In the genomic region with DNA sequence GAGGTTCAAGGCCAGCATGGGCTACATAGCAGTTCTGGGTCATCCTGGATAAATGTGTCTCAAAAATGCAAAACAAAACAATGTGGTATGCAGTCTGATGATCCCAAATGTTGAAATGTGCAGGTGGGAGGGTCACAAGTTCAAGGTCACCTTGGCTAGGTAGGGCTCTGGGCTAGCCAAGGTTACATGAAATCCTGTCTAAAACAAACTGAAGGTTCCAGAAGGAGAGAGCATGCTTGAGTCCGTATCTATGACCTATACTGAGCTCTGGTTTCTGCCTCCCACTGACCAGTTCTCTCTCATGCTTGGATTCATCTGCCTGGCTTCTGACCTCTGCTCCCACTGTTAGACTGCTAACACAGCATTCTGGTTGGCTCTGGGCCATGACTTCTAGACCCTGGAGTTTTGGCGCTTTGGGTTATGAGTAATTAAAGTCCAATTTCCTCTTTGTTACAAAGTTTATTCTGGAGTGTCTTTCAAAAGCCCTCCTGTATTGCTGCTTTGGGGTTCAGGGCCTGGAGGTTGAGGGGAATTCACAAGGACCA, we compare ENCODE assay signal across 10 mouse cellular contexts. TPM values are rescaled to one million over a fixed set of nuclear protein-coding genes. Genes with fewer than 3 reads are reported as not detected.
A peak's percentile ranks its signal among the peaks of the same experiment; 100 is the strongest.
DNase-seq lines count a peak whose midpoint lies in the region; ATAC-seq and TF ChIP-seq lines count a peak whose summit lies in the region.
"Had no signal": no experiment of that assay in that cellular context is flagged by ENCODE, and none has a peak within 500 bp of the region (broad histone marks: within the 10 kb centered on the region; RNA-seq: fewer than 3 reads in every experiment).

No protein-coding gene starts in this region.

- no peaks in the 10 kb centered on the region for H3K9me3 ChIP-seq in limb, embryonic 13.5 days
- no peaks in the 10 kb centered on the region for H3K9me3 ChIP-seq in stomach, embryonic 15.5 days

- no peak overlapping the region for H3K4me3 ChIP-seq in left cerebral cortex, adult 2 months
- no peak overlapping the region for H3K4me3 ChIP-seq in limb, embryonic 13.5 days
- H3K4me3 ChIP-seq in stomach, embryonic 15.5 days (replicated peaks), result no peak overlapping the region

- no peak for DNase-seq in left cerebral cortex, adult 2 months (ENCODE audit: extremely low spot score in 1 of 2, low spot score in 2 of 2)
- DNase-seq in left cerebral cortex, adult 8-10 months (ENCODE audit: low spot score in 2 of 2), result no peak
- DNase-seq in heart, postnatal 10 days, result peak; percentile 59 to 67
- no peak for DNase-seq in gastrocnemius, adult 18-20 months (ENCODE audit: low spot score)
- no peak for DNase-seq in Muller cell, postnatal 12 days (ENCODE audit: inconsistent ontology term)
- DNase-seq in ovary, adult 18-20 months (ENCODE audit: low spot score), result no peak

- H3K9ac ChIP-seq in limb, embryonic 13.5 days, result 0 out of 2 replicates have a peak overlapping the region, but pooled peaks have one; percentile 13
- H3K9ac ChIP-seq in stomach, embryonic 15.5 days, result no peak overlapping the region

- ATAC-seq in limb, embryonic 13.5 days (ENCODE audit: low FRiP score, low read depth), result no peak
- no peak for ATAC-seq in stomach, embryonic 15.5 days (ENCODE audit: insufficient read depth, low FRiP score, low read depth)
- ATAC-seq: Patski had no signal

- TF ChIP-seq CTCF in left cerebral cortex, adult 2 months (IDR thresholded peaks at IDR 0.05), result no peak

- peaks cover 61% of the 10 kb centered on the region for H3K4me1 ChIP-seq in limb, embryonic 13.5 days
- H3K4me1 ChIP-seq in stomach, embryonic 15.5 days, result peaks cover 63% of the 10 kb centered on the region

- H3K36me3 ChIP-seq in limb, embryonic 13.5 days, result no peaks in the 10 kb centered on the region
- no peaks in the 10 kb centered on the region for H3K36me3 ChIP-seq in stomach, embryonic 15.5 days

- H3K27me3 ChIP-seq in limb, embryonic 13.5 days, result no peaks in the 10 kb centered on the region
- no peaks in the 10 kb centered on the region for H3K27me3 ChIP-seq in stomach, embryonic 15.5 days (replicated peaks)
- H3K27me3 ChIP-seq: Patski had no signal

- 70% methylated on average over 2 of the region's 2 CpGs for WGBS in limb, embryonic 13.5 days
- WGBS in stomach, embryonic 15.5 days, result 61% methylated on average over 2 of the region's 2 CpGs

- H3K27ac ChIP-seq in left cerebral cortex, adult 2 months, result peak overlapping the region; percentile 5; the same call in 1 of the 2 replicates
- 0 out of 2 replicates have a peak overlapping the region, but pooled peaks have one; percentile 22 for H3K27ac ChIP-seq in limb, embryonic 13.5 days
- H3K27ac ChIP-seq in stomach, embryonic 15.5 days, result peak overlapping the region; percentile 83

- no peak overlapping the region for H3K4me2 ChIP-seq in limb, embryonic 13.5 days (replicated peaks)
- H3K4me2 ChIP-seq in stomach, embryonic 15.5 days, result no peak overlapping the region

- intact Hi-C loops in left cerebral cortex, adult 2 months (cut with DNase I), result loop anchor here (5.0 kb wide), 1 partner anchor 592 kb away; no protein-coding TSS in a partner anchor
- intact Hi-C loops in heart, postnatal 10 days (cut with DNase I), result loop anchor here (2.0 to 10.0 kb wide), 3 partner anchors 335 to 449 kb away; no protein-coding TSS in a partner anchor

RNA-seq across cellular contexts. Expression of a gene that starts 3.9 kb away (rescaled TPM):
- total RNA-seq in left cerebral cortex, adult 2 months (2021), result 1 to 10 TPM in 1 of 2 experiments, under 1 TPM in 1; 0.81 to 1.0 TPM
- total RNA-seq in left cerebral cortex, adult 8-10 months (2022), result 1 to 10 TPM in 3 of 4 experiments, under 1 TPM in 1; 0.52 to 1.7 (median 1.2) TPM
- 10 to 100 TPM; 22.9 to 27.9 TPM for total RNA-seq in heart, postnatal 10 days (2021)
- 133 and 137 TPM in 2 replicates for polyA plus RNA-seq in limb, embryonic 13.5 days (2015; fragmentation: Nextera tagmentation; extraction: Ambion mirVana)
- 139 and 142 TPM in 2 replicates for polyA plus RNA-seq in stomach, embryonic 15.5 days (2015; fragmentation: Nextera tagmentation; extraction: Ambion mirVana)
- total RNA-seq in gastrocnemius, adult 18-20 months (2021), result 1 to 10 TPM; 3.0 to 4.7 TPM

RNA-seq across cellular contexts. Expression of a gene that starts 4.0 kb away (rescaled TPM):
- total RNA-seq in left cerebral cortex, adult 2 months (2021), result 1 to 10 TPM; 5.2 to 8.5 TPM
- 1 to 10 TPM; 4.2 to 9.0 (median 7.1) TPM for total RNA-seq in left cerebral cortex, adult 8-10 months (2022)
- total RNA-seq in heart, postnatal 10 days (2021), result 1 to 10 TPM; 7.4 to 10.0 TPM
- 5.6 and 6.2 TPM in 2 replicates for polyA plus RNA-seq in limb, embryonic 13.5 days (2015; fragmentation: Nextera tagmentation; extraction: Ambion mirVana)
- polyA plus RNA-seq in stomach, embryonic 15.5 days (2015; fragmentation: Nextera tagmentation; extraction: Ambion mirVana), result 7.2 and 7.4 TPM in 2 replicates
- 1 to 10 TPM; 2.8 to 4.5 TPM for total RNA-seq in gastrocnemius, adult 18-20 months (2021)

RNA-seq across cellular contexts. Expression of a gene that starts 19.3 kb away (rescaled TPM):
- 1 to 10 TPM in 1 of 2 experiments, under 1 TPM in 1; 0.95 to 1.3 TPM for total RNA-seq in left cerebral cortex, adult 2 months (2021)
- total RNA-seq in left cerebral cortex, adult 8-10 months (2022), result 1 to 10 TPM in 1 of 4 experiments, under 1 TPM in 3; 0.14 to 1.3 (median 0.72) TPM
- total RNA-seq in heart, postnatal 10 days (2021), result 10 to 100 TPM; 17.4 to 18.4 TPM
- polyA plus RNA-seq in limb, embryonic 13.5 days (2015; fragmentation: Nextera tagmentation; extraction: Ambion mirVana), result 307 and 322 TPM in 2 replicates
- 293 and 308 TPM in 2 replicates for polyA plus RNA-seq in stomach, embryonic 15.5 days (2015; fragmentation: Nextera tagmentation; extraction: Ambion mirVana)
- not detected for total RNA-seq in gastrocnemius, adult 18-20 months (2021)

RNA-seq across cellular contexts. Expression of a gene that starts 20.3 kb away (rescaled TPM):
- 1 to 10 TPM; 2.3 to 4.6 TPM for total RNA-seq in left cerebral cortex, adult 2 months (2021)
- 1 to 10 TPM in 3 of 4 experiments, under 1 TPM in 1; 0.91 to 3.0 (median 1.8) TPM for total RNA-seq in left cerebral cortex, adult 8-10 months (2022)
- total RNA-seq in heart, postnatal 10 days (2021), result 1 to 10 TPM; 1.5 to 2.5 TPM
- polyA plus RNA-seq in limb, embryonic 13.5 days (2015; fragmentation: Nextera tagmentation; extraction: Ambion mirVana), result 0.60 and 0.72 TPM in 2 replicates
- polyA plus RNA-seq in stomach, embryonic 15.5 days (2015; fragmentation: Nextera tagmentation; extraction: Ambion mirVana), result 0.53 and 1.3 TPM in 2 replicates
- under 1 TPM; 0.47 to 0.68 TPM for total RNA-seq in gastrocnemius, adult 18-20 months (2021)
- polyA plus RNA-seq: embryonic facial prominence, embryonic 11.5 days had no signal

RNA-seq across cellular contexts. Expression of a gene that starts 20.3 kb away (rescaled TPM):
- total RNA-seq in left cerebral cortex, adult 2 months (2021), result 10 to 100 TPM in 1 of 2 experiments, 1 to 10 TPM in 1; 8.7 to 11.1 TPM
- 10 to 100 TPM; 12.2 to 23.8 (median 17.1) TPM for total RNA-seq in left cerebral cortex, adult 8-10 months (2022)
- 100 to 1,000 TPM; 100 to 105 TPM for total RNA-seq in heart, postnatal 10 days (2021)
- 38.4 and 39.5 TPM in 2 replicates for polyA plus RNA-seq in limb, embryonic 13.5 days (2015; fragmentation: Nextera tagmentation; extraction: Ambion mirVana)
- polyA plus RNA-seq in stomach, embryonic 15.5 days (2015; fragmentation: Nextera tagmentation; extraction: Ambion mirVana), result 132 and 137 TPM in 2 replicates
- 100 to 1,000 TPM; 182 to 192 TPM for total RNA-seq in gastrocnemius, adult 18-20 months (2021)

Comparison
In these comparisons a context has a peak if more than half of its experiments do, and no peak if none do; other contexts are left out.
1. DNase-seq: peak in heart, postnatal 10 days (2 of 2); none in left cerebral cortex, adult 2 months (0 of 2), left cerebral cortex, adult 8-10 months (0 of 2), gastrocnemius, adult 18-20 months (single experiment), Muller cell, postnatal 12 days (single experiment) and ovary, adult 18-20 months (single experiment).
2. H3K27ac ChIP-seq: peak in every context shown above with its lines; median percentile 83 in stomach, embryonic 15.5 days; 22 in limb, embryonic 13.5 days; 5 in left cerebral cortex, adult 2 months.
3. RNA of a gene that starts 3.9 kb away (total RNA-seq): 22.9 to 27.9 TPM in heart, postnatal 10 days; 3.0 to 4.7 TPM in gastrocnemius, adult 18-20 months, 0.52 to 1.7 TPM in left cerebral cortex, adult 8-10 months and 0.81 to 1.0 TPM in left cerebral cortex, adult 2 months; every median in the first group is over 4 times any median in the second.
4. RNA of a gene that starts 19.3 kb away (total RNA-seq): 17.4 to 18.4 TPM in heart, postnatal 10 days; 0.95 to 1.3 TPM in left cerebral cortex, adult 2 months, 0.14 to 1.3 TPM in left cerebral cortex, adult 8-10 months and not detected in gastrocnemius, adult 18-20 months; every median in the first group is over 4 times any median in the second.